Mouse (Mus musculus) midbrain, postnatal 0 days (tissue): ENCODE results near the gene Ugp2. TPM values are rescaled to one million over a fixed set of nuclear protein-coding genes. Genes with fewer than 3 reads are reported as not detected.
A peak's percentile ranks its signal among the peaks of the same experiment; 100 is the strongest.

Source experiments
- ATAC-seq: fragments of 200-750 bp; cut with Nextera tagmentation; 2 replicates; pipeline ENCODE4 v1.8.0; 2017; ENCODE audit warnings: moderate number of reproducible peaks, mild to moderate bottlenecking, moderate TSS enrichment, moderate library complexity; ENCODE audit not compliant: low FRiP score
- DNase-seq: peaks from one replicate; pipeline ENCODE4 v3.0.0-alpha.2; 2015; ENCODE audit warnings: low spot score
- H3K27ac ChIP-seq: fragments of 300-500 bp; sonication (generic); 2 replicates; pipeline ENCODE4 v1.5.1; 2014; ENCODE audit warnings: low read depth, mild to moderate bottlenecking, low read length, mixed read lengths
- H3K27me3 ChIP-seq: fragments of 300-500 bp; sonication (generic); 2 replicates; pipeline ENCODE4 v1.6.1; 2014; ENCODE audit warnings: low read length, control low read depth, mixed read lengths; ENCODE audit not compliant: insufficient read depth
- H3K36me3 ChIP-seq: fragments of 300-500 bp; sonication (generic); 2 replicates; pipeline ENCODE4 v1.6.1; 2014; ENCODE audit warnings: low read length, control low read depth, mixed read lengths; ENCODE audit not compliant: insufficient read depth
- H3K4me1 ChIP-seq: fragments of 300-500 bp; sonication (generic); 2 replicates; pipeline ENCODE4 v1.6.1; 2014; ENCODE audit warnings: mild to moderate bottlenecking, control low read depth, antibody characterized with exemption, low read length, mixed read lengths; ENCODE audit not compliant: insufficient read depth
- H3K4me2 ChIP-seq: fragments of 300-500 bp; sonication (generic); 2 replicates; pipeline ENCODE4 v1.6.1; 2014; ENCODE audit warnings: low read depth, mild to moderate bottlenecking, low read length, mixed read lengths; ENCODE audit not compliant: poor library complexity, severe bottlenecking
- H3K4me3 ChIP-seq: fragments of 300-500 bp; sonication (generic); 2 replicates; pipeline ENCODE4 v1.5.1; 2014; ENCODE audit warnings: low read depth, mild to moderate bottlenecking, low read length, moderate library complexity
- H3K9ac ChIP-seq: fragments of 300-500 bp; sonication (generic); replicated peaks from 2 replicates; pipeline ENCODE4 v1.6.1; 2014; ENCODE audit warnings: mild to moderate bottlenecking, low read length, moderate library complexity, mixed read lengths; ENCODE audit not compliant: poor library complexity, severe bottlenecking
- H3K9me3 ChIP-seq: fragments of 300-500 bp; sonication (generic); 2 replicates; pipeline ENCODE4 v1.6.1; 2016; ENCODE audit warnings: low read length, control low read depth
- CTCF ChIP-seq: IDR thresholded peaks from 2 replicates; pipeline ENCODE4 v1.5.1; 2016; ENCODE audit warnings: antibody characterized with exemption, mild to moderate bottlenecking
- WGBS: fragments of 180-500 bp; shearing (Covaris S2); extraction: QIAGEN DNeasy Blood & Tissue Kit; methylation state at CpG from one replicate; pipeline ENCODE4 v1.1.7; 2014; 5-methylcytosine and 5-hydroxymethylcytosine counted together
- polyA plus RNA-seq: library from polyadenylated mRNA; unstranded; fragments of >200 nt; fragmentation: Nextera tagmentation; extraction: Ambion mirVana; gene quantifications from 2 replicates; pipeline ENCODE4 v1.2.1, GENCODE M21; 2015
- total RNA-seq: library from RNA; depleted of rRNA; stranded (reverse); fragments of >200 nt; gene quantifications from 2 replicates; pipeline ENCODE4 v1.2.3, GENCODE M21; 2014

The Ugp2 gene
- total and polyA plus RNA-seq, 2 experiments from 2014 or later, result 44.8 to 58.8 TPM

DNA sequence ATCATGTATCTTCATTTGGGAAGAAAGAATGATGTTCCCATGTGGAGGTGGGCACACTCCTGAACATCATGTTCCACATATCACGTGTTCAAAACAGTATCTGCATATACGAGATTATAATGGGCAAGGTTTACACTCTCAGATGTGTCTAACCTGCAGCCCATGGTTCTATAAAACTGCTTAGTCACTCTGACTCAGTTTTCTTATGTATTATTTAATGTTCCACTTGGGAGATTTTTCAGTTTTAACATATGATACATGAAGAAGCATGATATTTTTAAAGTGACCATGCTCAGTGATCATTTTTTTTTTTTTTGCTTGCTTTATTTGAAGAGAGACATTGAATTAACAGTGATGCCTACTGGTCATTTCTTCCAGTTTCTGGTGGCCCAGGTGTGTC is 30.2 kb upstream of the Ugp2 start:
- no peaks in the 10 kb centered on the region for H3K4me1 ChIP-seq
- no peak for DNase-seq
- H3K27me3 ChIP-seq, result no peaks in the 10 kb centered on the region
- no peak overlapping the region for H3K4me3 ChIP-seq
- H3K27ac ChIP-seq, result no peak overlapping the region
- 77% methylated on average over 2 of the region's 2 CpGs for WGBS
- H3K9ac ChIP-seq, result no peak overlapping the region
- TF ChIP-seq CTCF, result no peak
- no peaks in the 10 kb centered on the region for H3K9me3 ChIP-seq
- no peak for ATAC-seq
- no peak overlapping the region for H3K4me2 ChIP-seq
- no peaks in the 10 kb centered on the region for H3K36me3 ChIP-seq

DNA sequence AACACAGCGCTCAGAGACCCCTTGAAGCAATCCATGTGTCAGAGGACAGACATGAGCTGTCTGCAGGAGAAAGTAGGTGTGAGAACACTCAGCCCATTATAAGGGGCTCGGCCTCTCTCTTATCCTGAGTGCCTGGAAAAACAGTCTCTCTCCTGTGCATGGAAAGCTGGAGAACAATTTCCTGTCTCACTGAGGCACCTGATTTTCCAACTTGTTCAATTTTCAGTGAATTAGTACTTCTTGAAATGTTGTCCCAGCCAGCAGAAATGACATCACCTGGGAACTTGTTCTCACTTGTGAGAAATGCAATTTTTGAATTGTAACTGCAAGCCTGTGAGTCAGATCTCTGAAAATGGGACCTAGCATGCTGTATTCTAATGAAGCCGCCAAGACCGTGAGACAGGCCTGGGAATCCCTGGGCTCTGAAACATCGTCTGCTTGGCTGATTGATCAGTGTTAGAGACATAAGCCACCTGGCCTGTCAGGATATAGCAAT is 28.2 kb upstream of the Ugp2 start:
- Histone ChIP-seq H3K9me3 (no peaks in the 10 kb centered on the region), H3K27ac (no peak overlapping the region), H3K36me3 (no peaks in the 10 kb centered on the region), H3K4me3 (no peak overlapping the region), H3K27me3 (no peaks in the 10 kb centered on the region), H3K9ac (no peak overlapping the region), H3K4me2 (no peak overlapping the region), H3K4me1 (no peaks in the 10 kb centered on the region)
- ATAC-seq (no peak), DNase-seq (no peak)
- no peak for TF ChIP-seq CTCF
- 60% methylated on average over 5 of the region's 5 CpGs for WGBS

DNA sequence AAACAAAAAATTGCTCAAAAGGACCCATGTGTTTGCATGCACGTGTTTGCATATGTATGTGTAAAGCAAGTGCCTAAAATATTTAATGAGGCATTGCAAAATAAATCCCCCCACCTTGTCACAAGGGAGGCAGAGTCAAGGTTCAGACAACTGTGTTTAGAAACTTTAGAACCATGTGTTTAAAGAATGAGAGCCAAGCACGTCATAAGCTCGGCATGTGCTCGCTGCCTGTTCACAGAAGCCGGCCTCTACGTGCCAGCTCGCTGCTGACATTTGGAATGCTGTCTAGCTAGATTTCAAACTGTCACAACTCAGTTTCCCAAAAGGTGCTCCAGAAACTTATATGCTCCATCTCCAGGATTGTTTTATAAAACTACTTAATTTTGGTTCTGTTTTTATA is 27.5 kb upstream of the Ugp2 start:
- Histone ChIP-seq H3K9me3 (no peaks in the 10 kb centered on the region), H3K27ac (no peak overlapping the region), H3K27me3 (no peaks in the 10 kb centered on the region), H3K36me3 (no peaks in the 10 kb centered on the region), H3K9ac (no peak overlapping the region), H3K4me3 (no peak overlapping the region), H3K4me2 (no peak overlapping the region), H3K4me1 (no peaks in the 10 kb centered on the region)
- no peak for DNase-seq
- ATAC-seq, result no peak
- TF ChIP-seq CTCF, result no peak
- WGBS, result 68% methylated on average over 7 of the region's 7 CpGs

DNA sequence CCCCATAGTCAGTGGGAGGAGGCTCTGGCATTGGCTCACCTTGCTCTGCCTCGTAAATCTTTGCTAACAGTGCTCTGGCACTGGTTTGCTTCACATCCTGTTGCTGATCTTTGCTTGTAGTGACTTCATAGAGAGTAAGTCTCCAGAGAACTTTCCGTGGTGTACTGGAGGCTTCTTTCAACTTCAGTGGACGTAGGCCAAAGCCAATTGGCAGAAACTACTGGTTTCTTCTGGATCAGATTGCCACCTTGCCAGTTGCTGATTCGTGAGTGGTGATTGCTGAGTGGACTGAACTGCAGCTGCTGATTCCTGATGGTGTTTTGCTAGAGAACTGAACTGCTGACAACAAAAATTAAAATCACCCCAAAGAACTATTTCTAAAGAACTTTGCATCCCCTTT is 15.8 kb upstream of the Ugp2 start:
- no peak for TF ChIP-seq CTCF
- no peaks in the 10 kb centered on the region for H3K27me3 ChIP-seq
- H3K9ac ChIP-seq, result no peak overlapping the region
- 78% methylated on average over 4 of the region's 4 CpGs for WGBS
- H3K9me3 ChIP-seq, result no peaks in the 10 kb centered on the region
- no peaks in the 10 kb centered on the region for H3K36me3 ChIP-seq
- no peaks in the 10 kb centered on the region; the same call in 1 of the 2 replicates for H3K4me1 ChIP-seq
- no peak for DNase-seq
- H3K4me2 ChIP-seq, result no peak overlapping the region
- no peak overlapping the region for H3K27ac ChIP-seq
- no peak overlapping the region for H3K4me3 ChIP-seq
- no peak for ATAC-seq

DNA sequence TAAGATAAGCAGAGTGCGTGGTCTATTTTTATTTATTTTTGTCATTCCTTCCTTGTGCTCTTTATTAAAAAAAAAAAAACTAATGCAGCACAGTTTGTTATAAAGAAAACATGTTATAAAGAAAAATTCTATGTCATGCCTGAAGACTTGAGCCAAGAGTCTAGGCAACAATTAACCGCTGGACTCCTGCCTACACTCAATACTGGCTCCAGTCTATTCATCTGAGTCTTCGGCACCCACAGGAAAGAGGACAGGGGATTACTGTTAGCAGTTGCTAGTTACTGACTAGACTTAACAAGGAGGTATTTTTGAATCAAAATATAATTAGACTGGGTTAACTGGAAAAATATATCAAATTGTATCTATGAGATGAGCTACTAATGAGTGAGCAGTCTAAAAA is 3.1 kb upstream of the Ugp2 start:
- no peak overlapping the region for H3K4me3 ChIP-seq
- no peaks in the 10 kb centered on the region for H3K9me3 ChIP-seq
- ATAC-seq (no peak), DNase-seq (peak; percentile 41)
- H3K27me3 ChIP-seq, result no peaks in the 10 kb centered on the region
- peaks cover 5% of the 10 kb centered on the region; the same call in 1 of the 2 replicates for H3K4me1 ChIP-seq
- WGBS, result 86% methylated on average over 3 of the region's 3 CpGs
- H3K9ac ChIP-seq, result no peak overlapping the region
- no peak overlapping the region for H3K4me2 ChIP-seq
- TF ChIP-seq CTCF, result no peak
- no peak overlapping the region for H3K27ac ChIP-seq
- H3K36me3 ChIP-seq, result no peaks in the 10 kb centered on the region

DNA sequence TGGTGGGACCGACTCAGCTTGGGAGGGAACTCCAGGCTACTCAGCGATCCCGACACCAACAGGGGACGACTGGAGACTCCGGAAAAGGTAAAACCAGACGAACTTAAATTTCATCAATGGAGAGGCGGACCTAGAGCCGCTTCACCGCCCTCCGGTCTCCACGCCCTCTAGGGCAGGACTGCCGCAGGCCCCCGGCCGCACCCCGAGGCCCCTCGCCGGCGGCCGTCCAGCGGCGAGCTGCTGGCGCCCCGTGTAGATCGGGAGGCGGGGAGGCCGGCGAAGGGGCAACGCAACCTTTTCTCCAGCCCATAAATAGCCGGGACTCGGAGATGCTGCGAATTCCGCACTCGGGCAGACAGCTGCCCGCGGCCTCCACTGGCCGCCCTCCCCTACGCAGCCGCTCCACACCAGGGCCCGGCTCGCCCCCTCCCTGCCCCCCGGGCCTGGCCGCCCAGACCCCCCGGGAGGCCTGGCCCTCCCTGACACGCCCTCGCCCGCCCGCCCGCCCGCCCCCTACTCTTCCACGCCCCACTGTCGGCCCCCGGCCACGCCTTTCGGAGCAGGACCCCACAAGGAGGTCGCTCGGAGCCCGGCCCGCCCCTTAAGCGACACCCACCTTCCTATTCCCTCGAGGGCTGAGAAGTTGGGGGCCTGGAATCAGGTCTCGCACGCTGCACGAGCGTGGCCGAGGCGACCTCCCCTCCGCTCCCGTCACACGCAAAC is 441 bp downstream of the Ugp2 start:
- H3K9ac ChIP-seq, result peak overlapping the region; percentile 83
- DNase-seq (peak; percentile 79), ATAC-seq (peak; percentile 86)
- H3K27ac ChIP-seq, result peak overlapping the region; percentile 69
- TF ChIP-seq CTCF, result no peak
- H3K36me3 ChIP-seq, result no peaks in the 10 kb centered on the region
- peak overlapping the region; percentile 92 for H3K4me3 ChIP-seq
- H3K4me1 ChIP-seq, result peaks cover 11% of the 10 kb centered on the region; the same call in 1 of the 2 replicates
- no peaks in the 10 kb centered on the region for H3K9me3 ChIP-seq
- no peaks in the 10 kb centered on the region for H3K27me3 ChIP-seq
- H3K4me2 ChIP-seq, result peak overlapping the region; percentile 66
- 0% methylated on average over 53 of the region's 69 CpGs for WGBS
